Mouse (Mus musculus) ES-E14 (cell line): ENCODE measurements at regions not wholly inside any gene's neighbourhood (a gene's known extent, or its start where the extent isn't known, plus 50 kb on each side); places are given as distances from the start of the nearest gene placed in this dataset.

Experiments
- DNase-seq: peaks from one replicate; pipeline ENCODE4 v3.0.0-alpha.2; 2013; ENCODE audit warnings: low read depth, low spot score
- H3K27ac ChIP-seq: 2 replicates; pipeline ENCODE4 v1.5.1; 2012; ENCODE audit warnings: low read depth, mild to moderate bottlenecking, low read length, moderate library complexity, mixed read lengths; ENCODE audit not compliant: poor library complexity, insufficient read depth, severe bottlenecking
- H3K36me3 ChIP-seq: 2 replicates; pipeline ENCODE4 v1.6.1; 2012; ENCODE audit warnings: mild to moderate bottlenecking, low read length, moderate library complexity, mixed read lengths; ENCODE audit not compliant: control insufficient read depth, poor library complexity, insufficient read depth, severe bottlenecking
- H3K4me1 ChIP-seq, 2 experiments: fragments of 150-350 bp in 1 of 2; sonication (generic) in 1 of 2; 2 replicates each; pipeline ENCODE4 v1.6.1; 2012; ENCODE audit warnings: low read length in 2 of 2, mild to moderate bottlenecking in 1 of 2, mixed read lengths in 1 of 2; ENCODE audit not compliant: control insufficient read depth in 2 of 2, insufficient read depth in 2 of 2, poor library complexity in 1 of 2
- H3K4me3 ChIP-seq, 2 experiments: fragments of 150-350 bp in 1 of 2; sonication (generic) in 1 of 2; 2 replicates each; pipeline ENCODE4 v1.5.1; 2012; ENCODE audit warnings: low read length in 2 of 2, low read depth in 1 of 2, mild to moderate bottlenecking in 1 of 2, mixed read lengths in 1 of 2; ENCODE audit not compliant: insufficient read depth in 1 of 2, poor library complexity in 1 of 2, severe bottlenecking in 1 of 2
- H3K9ac ChIP-seq: 2 replicates; pipeline ENCODE4 v1.6.1; 2012; ENCODE audit warnings: low read depth, mild to moderate bottlenecking, low read length, mixed read lengths; ENCODE audit not compliant: poor library complexity, insufficient read depth, severe bottlenecking
- H3K9me3 ChIP-seq: fragments of 150-350 bp; sonication (generic); 2 replicates; pipeline ENCODE4 v1.6.1; 2012; ENCODE audit warnings: low read depth, mild to moderate bottlenecking, low read length; ENCODE audit not compliant: control insufficient read depth, insufficient read depth
- CHD2 ChIP-seq: IDR thresholded peaks from 2 replicates; pipeline ENCODE4 v1.6.1; 2014; ENCODE audit warnings: mild to moderate bottlenecking, low read depth, low read length, inconsistent platforms
- HCFC1 ChIP-seq: IDR thresholded peaks from 2 replicates; pipeline ENCODE4 v1.6.1; 2012; ENCODE audit warnings: low read length, inconsistent platforms, borderline replicate concordance; ENCODE audit not compliant: insufficient read depth
- MAFK ChIP-seq: IDR thresholded peaks from 2 replicates; pipeline ENCODE4 v1.6.1; 2014; ENCODE audit warnings: mild to moderate bottlenecking, low read depth, low read length, inconsistent platforms; ENCODE audit not compliant: insufficient read depth
- ZC3H11A ChIP-seq: IDR thresholded peaks from 2 replicates; pipeline ENCODE4 v1.6.1; 2012; ENCODE audit warnings: low read depth, mild to moderate bottlenecking, inconsistent platforms, low read length, borderline replicate concordance
- ZNF384 ChIP-seq: IDR thresholded peaks from 2 replicates; pipeline ENCODE4 v1.6.1; 2012; ENCODE audit warnings: low read depth, low read length, inconsistent platforms
- in situ Hi-C, 2 experiments: fragments of 600-800 bp; cut with MboI; formaldehyde crosslinking; loops; one replicate each; pipeline ENCODE4 v1.15.1; 2025; ENCODE audit warnings: low sequenced_read_pairs in 2 of 2, inconsistent platforms in 1 of 2; ENCODE audit not compliant: unreplicated experiment in 2 of 2

DNA sequence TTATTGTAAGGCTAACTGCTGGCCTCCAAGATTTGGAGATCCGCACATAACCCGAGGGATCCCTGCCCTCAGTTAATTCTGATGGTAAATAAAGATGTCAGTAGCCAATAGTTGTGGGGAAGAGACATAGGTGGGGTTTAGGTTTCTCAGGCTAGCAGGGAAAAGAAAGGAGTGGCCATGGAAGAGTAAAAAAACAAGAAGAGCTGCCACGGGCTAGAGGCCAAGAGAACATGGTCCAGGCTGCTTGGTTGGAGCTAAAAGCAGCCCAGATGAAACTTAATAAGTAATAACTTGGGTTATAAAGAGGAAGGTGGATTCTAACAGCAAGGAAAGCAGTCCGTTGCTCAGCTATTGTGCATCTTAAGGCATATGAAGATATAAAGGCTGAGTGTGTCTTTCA, 155.6 kb downstream of the Arrdc3 start:
- Histone ChIP-seq H3K4me3 (no peak overlapping the region), H3K9me3 (no peaks in the 10 kb centered on the region), H3K27ac (no peak overlapping the region), H3K4me1 (no peaks in the 10 kb centered on the region), H3K36me3 (no peaks in the 10 kb centered on the region), H3K9ac (no peak overlapping the region)
- TF ChIP-seq MAFK (no peak), ZNF384 (no peak)
- DNase-seq: no peak
- in situ Hi-C loops: no loop called here

DNA sequence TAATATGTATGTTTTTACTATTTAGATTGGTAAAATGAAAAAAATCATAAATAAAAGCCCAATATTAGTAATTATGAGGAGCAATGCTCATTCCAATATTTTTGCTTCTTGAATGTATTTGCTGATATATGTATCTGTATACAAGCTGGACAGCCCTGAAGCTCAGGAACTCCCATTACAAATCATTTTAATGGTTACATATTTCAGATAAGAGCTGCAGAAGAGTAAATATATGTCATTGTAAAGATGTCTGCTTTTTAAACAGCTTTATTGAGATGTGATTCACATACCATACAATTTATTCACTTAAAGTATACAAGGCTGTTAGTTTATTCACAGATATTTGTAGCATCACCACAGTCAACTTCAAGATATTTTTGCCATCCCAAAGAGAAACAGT, 157.3 kb downstream of the Arrdc3 start:
- in situ Hi-C loops: no loop called here
- no peak for TF ChIP-seq ZC3H11A
- TF ChIP-seq ZNF384: no peak
- no peak for TF ChIP-seq CHD2
- TF ChIP-seq HCFC1: no peak
- no peak for TF ChIP-seq MAFK
- no peak for DNase-seq
- no peak overlapping the region for H3K9ac ChIP-seq
- H3K36me3 ChIP-seq: no peaks in the 10 kb centered on the region
- no peak overlapping the region for H3K4me3 ChIP-seq
- no peaks in the 10 kb centered on the region for H3K4me1 ChIP-seq
- no peaks in the 10 kb centered on the region for H3K9me3 ChIP-seq
- H3K27ac ChIP-seq: no peak overlapping the region

DNA sequence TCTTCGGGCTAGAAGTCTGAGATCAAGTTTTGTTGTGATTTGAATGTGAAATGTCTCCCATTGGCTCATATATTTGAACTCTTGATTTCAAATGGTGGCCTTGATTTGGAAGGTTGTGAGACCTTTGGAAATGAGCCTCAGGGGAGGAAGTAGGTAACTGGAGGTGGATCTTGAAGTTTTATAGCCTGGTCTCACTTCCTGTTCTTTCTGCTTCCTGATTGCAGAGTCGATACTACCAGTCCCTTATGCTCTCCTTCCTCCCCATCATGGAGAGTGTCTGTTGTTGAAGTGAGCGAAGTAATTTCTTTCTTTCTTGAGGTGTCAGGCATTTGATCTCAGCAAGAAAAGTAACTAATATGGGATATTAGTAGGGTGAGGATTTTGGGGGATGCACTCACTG, 158.5 kb downstream of the Arrdc3 start:
- no peak for DNase-seq
- no peak overlapping the region for H3K4me3 ChIP-seq
- no peak for TF ChIP-seq ZNF384
- no peak for TF ChIP-seq CHD2
- TF ChIP-seq ZC3H11A: no peak
- TF ChIP-seq MAFK: no peak
- TF ChIP-seq HCFC1: no peak
- H3K27ac ChIP-seq: no peak overlapping the region
- no peaks in the 10 kb centered on the region for H3K9me3 ChIP-seq
- in situ Hi-C loops: no loop called here
- H3K4me1 ChIP-seq: no peaks in the 10 kb centered on the region
- H3K36me3 ChIP-seq: no peaks in the 10 kb centered on the region
- no peak overlapping the region for H3K9ac ChIP-seq
